Mouse (Mus musculus) adrenal gland, adult 18-20 months (tissue): ENCODE data around the gene Cacna2d3. TPM values are rescaled to one million over a fixed set of nuclear protein-coding genes. Genes with fewer than 3 reads are reported as not detected.
A peak's percentile ranks its signal among the peaks of the same experiment; 100 is the strongest.

ENCODE experiments used
- DNase-seq, 2 experiments: peaks; one replicate each; pipeline ENCODE4 v3.0.0; 2021 to 2022; ENCODE audit warnings: low spot score in 2 of 2
- total RNA-seq, 2 experiments: library from RNA; stranded (reverse); gene quantifications; 1 replicate in 1 of 2; 2 replicates in 1 of 2; pipeline ENCODE4 v1.2.3; 2021

The Cacna2d3 gene
- total RNA-seq, 2 experiments from 2014 or later, result 3.1 to 3.7 TPM

- no peak for DNase-seq
Observed at GRCm38 (mm10) chr14:29498546-29499290, 222.9 kb downstream of the Cacna2d3 start.

GRCm38 (mm10) chr14:29496552-29496951, 225.1 kb downstream of the Cacna2d3 start:
- no peak for DNase-seq

- no peak for DNase-seq
Observed at GRCm38 (mm10) chr14:29491786-29492185, 229.9 kb downstream of the Cacna2d3 start.

- no peak for DNase-seq
Observed at GRCm38 (mm10) chr14:29485416-29485815, 236.2 kb downstream of the Cacna2d3 start.

- no peak for DNase-seq
Observed at GRCm38 (mm10) chr14:29478403-29478983, 243.2 kb downstream of the Cacna2d3 start.

- DNase-seq, result no peak
Observed at GRCm38 (mm10) chr14:29464277-29464676, 257.4 kb downstream of the Cacna2d3 start.

- DNase-seq, result no peak
Observed at GRCm38 (mm10) chr14:29449203-29449602, 272.5 kb downstream of the Cacna2d3 start.

- peak; percentile 48 to 60 for DNase-seq
Observed at GRCm38 (mm10) chr14:29443091-29444026, 278.3 kb downstream of the Cacna2d3 start.

- DNase-seq, result no peak
Observed at GRCm38 (mm10) chr14:29442476-29442875, 279.2 kb downstream of the Cacna2d3 start.

GRCm38 (mm10) chr14:29438666-29439065, 283.0 kb downstream of the Cacna2d3 start:
- no peak for DNase-seq

- DNase-seq, result no peak
Observed at GRCm38 (mm10) chr14:29438251-29438650, 283.4 kb downstream of the Cacna2d3 start.

GRCm38 (mm10) chr14:29435203-29435602, 286.5 kb downstream of the Cacna2d3 start:
- DNase-seq, result no peak

GRCm38 (mm10) chr14:29433716-29434115, 287.9 kb downstream of the Cacna2d3 start:
- no peak for DNase-seq

- DNase-seq, result no peak
Observed at GRCm38 (mm10) chr14:29433076-29433714, 288.5 kb downstream of the Cacna2d3 start.

GRCm38 (mm10) chr14:29429788-29430187, 291.9 kb downstream of the Cacna2d3 start:
- DNase-seq, result no peak

GRCm38 (mm10) chr14:29425666-29426065, 296.0 kb downstream of the Cacna2d3 start:
- no peak for DNase-seq

GRCm38 (mm10) chr14:29425208-29425607, 296.5 kb downstream of the Cacna2d3 start:
- no peak for DNase-seq

GRCm38 (mm10) chr14:29405878-29406165, 315.8 kb downstream of the Cacna2d3 start:
- no peak for DNase-seq

GRCm38 (mm10) chr14:29405125-29405877, 316.4 kb downstream of the Cacna2d3 start:
- no peak for DNase-seq
